8 mouse cellular contexts compared by ENCODE assay signal in the genomic region with DNA sequence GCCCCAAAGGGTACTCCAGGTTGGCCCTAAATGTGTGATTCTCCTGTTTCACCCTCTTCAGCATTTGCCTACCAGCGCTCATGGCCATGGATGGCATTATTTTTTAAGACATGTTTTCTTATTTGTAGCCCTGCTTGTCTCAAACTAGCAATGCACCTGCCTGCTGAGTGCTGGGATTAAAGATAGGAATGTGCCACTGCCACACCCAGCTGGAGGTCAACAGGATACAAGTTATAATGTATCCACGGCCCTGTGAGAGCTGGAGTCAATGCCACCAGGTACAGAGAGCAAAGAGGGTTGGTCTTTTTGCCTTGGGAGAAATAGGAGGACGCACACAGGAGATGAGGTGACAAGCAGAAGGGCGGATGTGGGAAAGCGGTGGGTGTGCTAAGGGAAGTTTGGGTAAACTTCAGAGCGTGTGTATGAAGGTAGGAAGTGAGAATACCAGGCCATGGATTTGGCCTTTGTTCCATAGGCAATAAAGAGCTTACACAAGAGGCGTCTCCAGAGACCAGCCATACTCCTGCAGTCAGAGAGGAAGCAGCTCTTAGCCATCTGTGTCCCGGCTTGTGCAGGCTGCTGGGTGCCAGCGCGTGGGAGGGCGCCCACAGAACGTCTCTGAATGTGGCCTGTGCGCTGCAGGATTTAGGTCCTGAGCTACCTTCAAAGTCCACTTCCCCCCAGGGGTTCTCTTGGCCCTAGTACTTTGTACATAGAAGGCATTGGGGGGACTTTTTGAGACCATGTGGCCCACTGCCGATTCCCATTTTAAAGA. TPM values are rescaled to one million over a fixed set of nuclear protein-coding genes. Genes with fewer than 3 reads are reported as not detected.
DNase-seq lines count a peak whose midpoint lies in the region; ATAC-seq and TF ChIP-seq lines count a peak whose summit lies in the region.

No protein-coding gene starts in this region.

- TF ChIP-seq CTCF in kidney, postnatal 0 days (IDR thresholded peaks at IDR 0.05; ENCODE audit: low read depth), result no peak
- no peak for TF ChIP-seq CTCF in kidney, adult 2 months (conservative IDR thresholded peaks at IDR 0.05; ENCODE audit: insufficient read depth, insufficient read length, low read depth, low read length)
- no peak for TF ChIP-seq CTCF in intestine, postnatal 0 days (IDR thresholded peaks at IDR 0.05; ENCODE audit: low read depth)
- no peak for TF ChIP-seq CTCF in stomach, postnatal 0 days (IDR thresholded peaks at IDR 0.05; ENCODE audit: low read depth)

- H3K4me1 ChIP-seq in kidney, postnatal 0 days (replicated peaks; ENCODE audit: insufficient read depth, low read length), result peaks cover 21% of the 10 kb centered on the region
- H3K4me1 ChIP-seq in kidney, adult 2 months (ENCODE audit: control insufficient read depth, insufficient read depth, low read length), result peaks cover 10% of the 10 kb centered on the region
- peaks cover 15% of the 10 kb centered on the region for H3K4me1 ChIP-seq in intestine, postnatal 0 days (replicated peaks; ENCODE audit: control insufficient read depth, insufficient read depth, low read length)
- peaks cover 6% of the 10 kb centered on the region; the same call in 1 of the 2 replicates for H3K4me1 ChIP-seq in stomach, postnatal 0 days (replicated peaks; ENCODE audit: control insufficient read depth, insufficient read depth)

- TF ChIP-seq POLR2A in kidney, adult 2 months (IDR thresholded peaks at IDR 0.05; ENCODE audit: low read depth, low read length), result no peak

- H3K27me3 ChIP-seq in kidney, postnatal 0 days (ENCODE audit: insufficient read depth, low read length), result no peaks in the 10 kb centered on the region
- no peaks in the 10 kb centered on the region for H3K27me3 ChIP-seq in kidney, adult 2 months (replicated peaks; ENCODE audit: control insufficient read depth, insufficient read depth, low read length)
- no peaks in the 10 kb centered on the region for H3K27me3 ChIP-seq in intestine, postnatal 0 days (replicated peaks; ENCODE audit: control insufficient read depth, insufficient read depth, low read length)
- no peaks in the 10 kb centered on the region; the same call in 1 of the 2 replicates for H3K27me3 ChIP-seq in stomach, postnatal 0 days (ENCODE audit: control insufficient read depth, insufficient read depth, low read length)

- H3K9me3 ChIP-seq in kidney, postnatal 0 days (replicated peaks; ENCODE audit: low read length), result no peaks in the 10 kb centered on the region
- H3K9me3 ChIP-seq in intestine, postnatal 0 days (ENCODE audit: control insufficient read depth), result no peaks in the 10 kb centered on the region
- H3K9me3 ChIP-seq in stomach, postnatal 0 days (ENCODE audit: control insufficient read depth, low read length), result no peaks in the 10 kb centered on the region

- no peak overlapping the region for H3K9ac ChIP-seq in kidney, postnatal 0 days (ENCODE audit: low read depth, low read length)
- H3K9ac ChIP-seq in intestine, postnatal 0 days (ENCODE audit: low read depth, low read length), result no peak overlapping the region
- no peak overlapping the region for H3K9ac ChIP-seq in stomach, postnatal 0 days (ENCODE audit: low read length)

- H3K27ac ChIP-seq in kidney, postnatal 0 days, result 0 out of 2 replicates have a peak overlapping the region, but pooled peaks have one; percentile 97
- H3K27ac ChIP-seq in kidney, adult 2 months (ENCODE audit: insufficient read depth, low read depth, low read length), result no peak overlapping the region
- H3K27ac ChIP-seq in intestine, postnatal 0 days (ENCODE audit: low read depth, low read length), result peak overlapping the region; percentile 99
- H3K27ac ChIP-seq in stomach, postnatal 0 days (replicated peaks), result peak overlapping the region; percentile 98

- peak overlapping the region; percentile 77; the same call in 1 of the 2 replicates for H3K4me2 ChIP-seq in kidney, postnatal 0 days (ENCODE audit: low read length)
- H3K4me2 ChIP-seq in intestine, postnatal 0 days (replicated peaks; ENCODE audit: low read depth), result peak overlapping the region; percentile 81
- peak overlapping the region; percentile 72 for H3K4me2 ChIP-seq in stomach, postnatal 0 days (replicated peaks; ENCODE audit: low read depth)

- no peak for DNase-seq in kidney, postnatal 0 days (ENCODE audit: low spot score)
- no peak for DNase-seq in kidney, adult 2 months
- DNase-seq in adrenal gland, postnatal 25 days, result peak; percentile 7
- DNase-seq in frontal cortex, postnatal 10 days (ENCODE audit: low spot score in 2 of 2), result peak; percentile 31 to 50
- DNase-seq in lung, postnatal 36 days, result peak; percentile 71
- DNase-seq in stomach, postnatal 0 days (ENCODE audit: low spot score), result peak; percentile 28
- DNase-seq in ovary, postnatal 10 days (ENCODE audit: low spot score), result no peak

- ATAC-seq in kidney, postnatal 0 days (replicated peaks; ENCODE audit: low FRiP score, low read depth), result no peak
- peak; percentile 73 for ATAC-seq in intestine, postnatal 0 days
- ATAC-seq in stomach, postnatal 0 days (ENCODE audit: low FRiP score, low TSS enrichment), result peak; percentile 45; the same call in 1 of the 2 replicates

- H3K36me3 ChIP-seq in kidney, postnatal 0 days (ENCODE audit: insufficient read depth, low read length), result no peaks in the 10 kb centered on the region
- H3K36me3 ChIP-seq in kidney, adult 2 months (ENCODE audit: control insufficient read depth, insufficient read depth, low read length), result no peaks in the 10 kb centered on the region
- H3K36me3 ChIP-seq in intestine, postnatal 0 days (ENCODE audit: control insufficient read depth, insufficient read depth), result no peaks in the 10 kb centered on the region
- H3K36me3 ChIP-seq in stomach, postnatal 0 days (ENCODE audit: control insufficient read depth, insufficient read depth, low read length), result no peaks in the 10 kb centered on the region

- WGBS in kidney, postnatal 0 days, result 72% methylated on average over 14 of the region's 14 CpGs
- 85% methylated on average over 14 of the region's 14 CpGs for WGBS in kidney, adult 2 months
- WGBS in intestine, postnatal 0 days, result 46% methylated on average over 14 of the region's 14 CpGs
- WGBS in stomach, postnatal 0 days, result 64% methylated on average over 14 of the region's 14 CpGs

- no peak overlapping the region; the same call in 1 of the 2 replicates for H3K4me3 ChIP-seq in kidney, postnatal 0 days (replicated peaks; ENCODE audit: low read depth, low read length)
- H3K4me3 ChIP-seq in kidney, adult 2 months (ENCODE audit: insufficient read depth, low read depth, low read length), result no peak overlapping the region
- H3K4me3 ChIP-seq in intestine, postnatal 0 days (ENCODE audit: low read depth, low read length), result peak overlapping the region; percentile 83; the same call in 1 of the 2 replicates
- no peak overlapping the region for H3K4me3 ChIP-seq in stomach, postnatal 0 days (ENCODE audit: low read depth, low read length)

- no peak for TF ChIP-seq EP300 in stomach, postnatal 0 days (optimal IDR thresholded peaks at IDR 0.05)

RNA-seq across cellular contexts. Expression of a gene that starts 0.8 kb away (rescaled TPM):
- 111 and 114 TPM in 2 replicates for polyA plus RNA-seq in kidney, postnatal 0 days (2015; fragmentation: Nextera tagmentation; extraction: Ambion mirVana)
- 12.5 and 13.2 TPM in 2 replicates for polyA plus RNA-seq in kidney, adult 2 months (2012; rRNA removed)
- 30.6 and 37.2 TPM in 2 replicates for total RNA-seq in adrenal gland, postnatal 25 days (2021)
- polyA plus RNA-seq in intestine, postnatal 0 days (2015; fragmentation: Nextera tagmentation; extraction: Ambion mirVana), result 82.9 and 100 TPM in 2 replicates
- polyA plus RNA-seq in stomach, postnatal 0 days (2015; fragmentation: Nextera tagmentation; extraction: Ambion mirVana), result 54.6 and 67.8 TPM in 2 replicates

RNA-seq across cellular contexts. Expression of a gene that starts 6.7 kb away (rescaled TPM):
- polyA plus RNA-seq in kidney, postnatal 0 days (2015; fragmentation: Nextera tagmentation; extraction: Ambion mirVana), result 0.55 and 0.68 TPM in 2 replicates
- polyA plus RNA-seq in kidney, adult 2 months (2012; rRNA removed), result 0.30 and 0.31 TPM in 2 replicates
- 0.30 and 0.71 TPM in 2 replicates for total RNA-seq in adrenal gland, postnatal 25 days (2021)
- polyA plus RNA-seq in intestine, postnatal 0 days (2015; fragmentation: Nextera tagmentation; extraction: Ambion mirVana), result 0.50 and 0.59 TPM in 2 replicates
- 0.33 and 0.40 TPM in 2 replicates for polyA plus RNA-seq in stomach, postnatal 0 days (2015; fragmentation: Nextera tagmentation; extraction: Ambion mirVana)

RNA-seq across cellular contexts. Expression of a gene that starts 45.4 kb away (rescaled TPM):
- polyA plus RNA-seq in kidney, postnatal 0 days (2015; fragmentation: Nextera tagmentation; extraction: Ambion mirVana), result 0.25 and 0.56 TPM in 2 replicates
- polyA plus RNA-seq in kidney, adult 2 months (2012; rRNA removed), result not detected in 2 replicates
- not detected in 2 replicates for total RNA-seq in adrenal gland, postnatal 25 days (2021)
- 0.16 and 0.37 TPM in 2 replicates for polyA plus RNA-seq in intestine, postnatal 0 days (2015; fragmentation: Nextera tagmentation; extraction: Ambion mirVana)
- polyA plus RNA-seq in stomach, postnatal 0 days (2015; fragmentation: Nextera tagmentation; extraction: Ambion mirVana), result 0.06 and 0.34 TPM in 2 replicates

Comparison
In these comparisons a context has a peak if more than half of its experiments do, and no peak if none do; other contexts are left out.
1. DNase-seq: peak in adrenal gland, postnatal 25 days (single experiment), frontal cortex, postnatal 10 days (2 of 2), lung, postnatal 36 days (single experiment) and stomach, postnatal 0 days (single experiment); none in kidney, postnatal 0 days (single experiment), kidney, adult 2 months (single experiment) and ovary, postnatal 10 days (single experiment).
2. Peak in every context shown above with its lines, with median percentiles within 50 percentile points of each other: H3K4me2 ChIP-seq.